Mouse (Mus musculus): Measurements from ENCODE around the gene Setdb1. TPM values are rescaled to one million over a fixed set of nuclear protein-coding genes. Genes with fewer than 3 reads are reported as not detected.

The Setdb1 gene
- total and polyA plus RNA-seq, 3 experiments, result 101 to 116 TPM; not detected in 1

GRCm38 (mm10) chr3:95276428-95276934 is 80.5 kb downstream of the Setdb1 start:
- Histone ChIP-seq H3K27ac (ENCODE audit: control insufficient read depth, low read depth, low read length) (peak overlapping the region; percentile 41), H3K36me3 (ENCODE audit: control insufficient read depth in 1 of 2, insufficient read depth in 2 of 2, low read length in 2 of 2) (peaks cover 1 to 46% of the 10 kb centered on the region in 2 experiments; a peak in 3 of 4 replicates), H3K27me3 (ENCODE audit: control insufficient read depth in 1 of 2, insufficient read depth in 2 of 2, low read length in 2 of 2) (no peaks in the 10 kb centered on the region), H3K4me3 (ENCODE audit: control insufficient read depth in 1 of 2, insufficient read depth in 1 of 2, low read depth in 2 of 2, low read length in 2 of 2) (no peak overlapping the region), H3K79me2 (ENCODE audit: control insufficient read depth, insufficient read depth, low read length, poor library complexity) (peaks cover 21% of the 10 kb centered on the region), H3K9me3 (replicated peaks; ENCODE audit: insufficient read depth, low read length) (no peaks in the 10 kb centered on the region), H3K4me1 (ENCODE audit: control insufficient read depth in 1 of 2, insufficient read depth in 2 of 2, low read length in 2 of 2) (peaks cover 35 to 54% of the 10 kb centered on the region in 2 experiments), H3K9ac (ENCODE audit: control insufficient read depth, low read depth, low read length, poor library complexity, severe bottlenecking) (peak overlapping the region; percentile 32; the same call in 1 of the 2 replicates)
- TF ChIP-seq RAD21 (IDR thresholded peaks at IDR 0.05; ENCODE audit: low read depth, low read length), result no peak
- TF ChIP-seq UBTF (IDR thresholded peaks at IDR 0.05; ENCODE audit: borderline replicate concordance, insufficient read depth, low read depth, low read length), result no peak
- peak; percentile 42 for TF ChIP-seq TBP (IDR thresholded peaks at IDR 0.05; ENCODE audit: low read depth, low read length)
- no peak for TF ChIP-seq ELF1 (IDR thresholded peaks at IDR 0.05; ENCODE audit: low read depth, low read length)
- DNase-seq (ENCODE audit: low read depth, low spot score), result peak; percentile 80

- no peak for DNase-seq (ENCODE audit: low read depth, low spot score)
- H3K79me2 ChIP-seq (ENCODE audit: control insufficient read depth, insufficient read depth, low read length, poor library complexity), result peaks cover 12% of the 10 kb centered on the region; the same call in 1 of the 2 replicates
- H3K9ac ChIP-seq (ENCODE audit: control insufficient read depth, low read depth, low read length, poor library complexity, severe bottlenecking), result no peak overlapping the region
- no peak overlapping the region for H3K4me3 ChIP-seq (ENCODE audit: control insufficient read depth in 1 of 2, insufficient read depth in 1 of 2, low read depth in 2 of 2, low read length in 2 of 2)
- H3K27ac ChIP-seq (ENCODE audit: control insufficient read depth, low read depth, low read length), result no peak overlapping the region
- no peak for TF ChIP-seq MXI1 (IDR thresholded peaks at IDR 0.05; ENCODE audit: low read depth, low read length)
- no peak for TF ChIP-seq TCF12 (IDR thresholded peaks at IDR 0.05; ENCODE audit: low read depth, low read length)
- no peak for TF ChIP-seq E2F4 (IDR thresholded peaks at IDR 0.05; ENCODE audit: borderline replicate concordance, low read depth, low read length)
- no peak for TF ChIP-seq SMC3 (IDR thresholded peaks at IDR 0.05; ENCODE audit: low read depth, low read length)
- no peak for TF ChIP-seq USF2 (IDR thresholded peaks at IDR 0.05; ENCODE audit: borderline replicate concordance in 1 of 2, insufficient read depth in 1 of 2, low read depth in 1 of 2, low read length in 2 of 2)
- no peak for TF ChIP-seq ZC3H11A (IDR thresholded peaks at IDR 0.05; ENCODE audit: low read depth, low read length)
- TF ChIP-seq POLR2AphosphoS5 (IDR thresholded peaks at IDR 0.05; ENCODE audit: borderline replicate concordance, low read depth, low read length), result no peak
- TF ChIP-seq ZNF384 (IDR thresholded peaks at IDR 0.05; ENCODE audit: low read depth, low read length), result no peak
- no peak for TF ChIP-seq UBTF (IDR thresholded peaks at IDR 0.05; ENCODE audit: borderline replicate concordance, insufficient read depth, low read depth, low read length)
- no peak for TF ChIP-seq EP300 (IDR thresholded peaks at IDR 0.05; ENCODE audit: low read depth in 1 of 2, low read length in 2 of 2)
- no peak for TF ChIP-seq BHLHE40 (IDR thresholded peaks at IDR 0.05; ENCODE audit: borderline replicate concordance, low read depth, low read length)
- no peak for TF ChIP-seq CHD2 (IDR thresholded peaks at IDR 0.05; ENCODE audit: low read length)
- no peak for TF ChIP-seq SIN3A (IDR thresholded peaks at IDR 0.05; ENCODE audit: low read length)
- H3K4me1 ChIP-seq (ENCODE audit: control insufficient read depth in 1 of 2, insufficient read depth in 2 of 2, low read length in 2 of 2), result peaks cover 28 to 49% of the 10 kb centered on the region in 2 experiments
- no peaks in the 10 kb centered on the region for H3K9me3 ChIP-seq (replicated peaks; ENCODE audit: insufficient read depth, low read length)
- peaks cover 1 to 42% of the 10 kb centered on the region in 2 experiments; a peak in 3 of 4 replicates for H3K36me3 ChIP-seq (ENCODE audit: control insufficient read depth in 1 of 2, insufficient read depth in 2 of 2, low read length in 2 of 2)
- no peaks in the 10 kb centered on the region for H3K27me3 ChIP-seq (ENCODE audit: control insufficient read depth in 1 of 2, insufficient read depth in 2 of 2, low read length in 2 of 2)
Measured at GRCm38 (mm10) chr3:95275161-95275560, 81.8 kb downstream of the Setdb1 start.
